Mouse (Mus musculus): Measurements from ENCODE around the gene Gm3285. TPM values are rescaled to one million over a fixed set of nuclear protein-coding genes. Genes with fewer than 3 reads are reported as not detected.

The Gm3285 gene
- polyA plus RNA-seq, 1 experiment = not detected

- H3K27me3 ChIP-seq (ENCODE audit: control insufficient read depth) = no peaks in the 10 kb centered on the region
- no peaks in the 10 kb centered on the region for H3K36me3 ChIP-seq (ENCODE audit: control insufficient read depth)
- no peaks in the 10 kb centered on the region; the same call in 1 of the 2 replicates for H3K9me3 ChIP-seq (ENCODE audit: control insufficient read depth, low read length)
- no peak for TF ChIP-seq GATA1 (IDR thresholded peaks at IDR 0.05; ENCODE audit: low read length)
- H3K4me1 ChIP-seq (ENCODE audit: control insufficient read depth) = no peaks in the 10 kb centered on the region
- no peak overlapping the region for H3K4me3 ChIP-seq (replicated peaks)
Observed at GRCm38 (mm10) chr10:77846961-77847360, 14.8 kb upstream of the Gm3285 start.

GRCm38 (mm10) chr10:77847538-77847937 is 14.2 kb upstream of the Gm3285 start:
- H3K36me3 ChIP-seq (ENCODE audit: control insufficient read depth) = no peaks in the 10 kb centered on the region
- TF ChIP-seq GATA1 (IDR thresholded peaks at IDR 0.05; ENCODE audit: low read length) (no peak), TAL1 (IDR thresholded peaks at IDR 0.05; ENCODE audit: low read length) (no peak)

GRCm38 (mm10) chr10:77852559-77852958 is 9.2 kb upstream of the Gm3285 start, which contains the start of gene Gm10318:
Gene Gm10318, plus strand, starts transcription at chr10:77852859.
- H3K4me1 ChIP-seq (ENCODE audit: control insufficient read depth) = no peaks in the 10 kb centered on the region
- H3K36me3 ChIP-seq (ENCODE audit: control insufficient read depth) = no peaks in the 10 kb centered on the region
- H3K9me3 ChIP-seq (ENCODE audit: control insufficient read depth, low read length) = peaks cover under 1% of the 10 kb centered on the region
- no peaks in the 10 kb centered on the region for H3K27me3 ChIP-seq (ENCODE audit: control insufficient read depth)
- no peak for TF ChIP-seq GATA1 (IDR thresholded peaks at IDR 0.05; ENCODE audit: low read length)
- no peak for TF ChIP-seq TAL1 (IDR thresholded peaks at IDR 0.05; ENCODE audit: low read length)
- H3K4me3 ChIP-seq (replicated peaks) = no peak within 1 kb of the TSS

More at GRCm38 (mm10) chr10:77847538-77847937, 14.2 kb upstream of the Gm3285 start:
- no peaks in the 10 kb centered on the region for H3K4me1 ChIP-seq (ENCODE audit: control insufficient read depth)
- H3K27me3 ChIP-seq (ENCODE audit: control insufficient read depth) = no peaks in the 10 kb centered on the region
- H3K4me3 ChIP-seq (replicated peaks) = no peak overlapping the region
- H3K9me3 ChIP-seq (ENCODE audit: control insufficient read depth, low read length) = no peaks in the 10 kb centered on the region; the same call in 1 of the 2 replicates

GRCm38 (mm10) chr10:77864067-77864761 is 2.4 kb downstream of the Gm3285 start:
- Histone ChIP-seq H3K36me3 (ENCODE audit: control insufficient read depth) (no peaks in the 10 kb centered on the region), H3K4me1 (ENCODE audit: control insufficient read depth) (peaks cover 5% of the 10 kb centered on the region), H3K4me3 (replicated peaks) (peak overlapping the region; percentile 14), H3K27me3 (ENCODE audit: control insufficient read depth) (no peaks in the 10 kb centered on the region), H3K9me3 (ENCODE audit: control insufficient read depth, low read length) (no peaks in the 10 kb centered on the region)
- TF ChIP-seq TAL1 (IDR thresholded peaks at IDR 0.05; ENCODE audit: low read length) (no peak), GATA1 (IDR thresholded peaks at IDR 0.05; ENCODE audit: low read length) (no peak)

- Histone ChIP-seq H3K27me3 (ENCODE audit: control insufficient read depth) (no peaks in the 10 kb centered on the region), H3K36me3 (ENCODE audit: control insufficient read depth) (no peaks in the 10 kb centered on the region), H3K9me3 (ENCODE audit: control insufficient read depth, low read length) (no peaks in the 10 kb centered on the region), H3K4me3 (replicated peaks) (peak overlapping the region; percentile 14), H3K4me1 (ENCODE audit: control insufficient read depth) (peaks cover 5% of the 10 kb centered on the region)
- TF ChIP-seq GATA1 (IDR thresholded peaks at IDR 0.05; ENCODE audit: low read length) (no peak), TAL1 (IDR thresholded peaks at IDR 0.05; ENCODE audit: low read length) (no peak)
Observed at GRCm38 (mm10) chr10:77864762-77865143, 3.0 kb downstream of the Gm3285 start.

- no peak overlapping the region for H3K4me3 ChIP-seq (replicated peaks)
- H3K27me3 ChIP-seq (ENCODE audit: control insufficient read depth) = no peaks in the 10 kb centered on the region
- TF ChIP-seq GATA1 (IDR thresholded peaks at IDR 0.05; ENCODE audit: low read length) = no peak
- TF ChIP-seq TAL1 (IDR thresholded peaks at IDR 0.05; ENCODE audit: low read length) = no peak
- H3K9me3 ChIP-seq (ENCODE audit: control insufficient read depth, low read length) = peaks cover 3% of the 10 kb centered on the region
- no peaks in the 10 kb centered on the region for H3K36me3 ChIP-seq (ENCODE audit: control insufficient read depth)
- peaks cover 5% of the 10 kb centered on the region for H3K4me1 ChIP-seq (ENCODE audit: control insufficient read depth)
Observed at GRCm38 (mm10) chr10:77867546-77867945, 5.8 kb downstream of the Gm3285 start.

- no peak overlapping the region for H3K4me3 ChIP-seq (replicated peaks)
- no peaks in the 10 kb centered on the region for H3K27me3 ChIP-seq (ENCODE audit: control insufficient read depth)
- peaks cover 3% of the 10 kb centered on the region for H3K9me3 ChIP-seq (ENCODE audit: control insufficient read depth, low read length)
- peaks cover 1% of the 10 kb centered on the region for H3K4me1 ChIP-seq (ENCODE audit: control insufficient read depth)
- no peaks in the 10 kb centered on the region for H3K36me3 ChIP-seq (ENCODE audit: control insufficient read depth)
- TF ChIP-seq GATA1 (IDR thresholded peaks at IDR 0.05; ENCODE audit: low read length) (no peak), TAL1 (IDR thresholded peaks at IDR 0.05; ENCODE audit: low read length) (no peak)
Observed at GRCm38 (mm10) chr10:77869651-77870050, 7.9 kb downstream of the Gm3285 start.

- no peak overlapping the region for H3K4me3 ChIP-seq (replicated peaks)
- H3K36me3 ChIP-seq (ENCODE audit: control insufficient read depth) = no peaks in the 10 kb centered on the region
- H3K4me1 ChIP-seq (ENCODE audit: control insufficient read depth) = no peaks in the 10 kb centered on the region
- no peaks in the 10 kb centered on the region for H3K27me3 ChIP-seq (ENCODE audit: control insufficient read depth)
- H3K9me3 ChIP-seq (ENCODE audit: control insufficient read depth, low read length) = peaks cover 2% of the 10 kb centered on the region; the same call in 1 of the 2 replicates
- TF ChIP-seq TAL1 (IDR thresholded peaks at IDR 0.05; ENCODE audit: low read length) (no peak), GATA1 (IDR thresholded peaks at IDR 0.05; ENCODE audit: low read length) (no peak)
Observed at GRCm38 (mm10) chr10:77878985-77879384, 17.2 kb downstream of the Gm3285 start.

- Histone ChIP-seq H3K9me3 (ENCODE audit: control insufficient read depth, low read length) (peaks cover 2% of the 10 kb centered on the region; the same call in 1 of the 2 replicates), H3K4me1 (ENCODE audit: control insufficient read depth) (no peaks in the 10 kb centered on the region), H3K36me3 (ENCODE audit: control insufficient read depth) (no peaks in the 10 kb centered on the region), H3K4me3 (replicated peaks) (no peak overlapping the region), H3K27me3 (ENCODE audit: control insufficient read depth) (no peaks in the 10 kb centered on the region)
- TF ChIP-seq TAL1 (IDR thresholded peaks at IDR 0.05; ENCODE audit: low read length) = no peak
- TF ChIP-seq GATA1 (IDR thresholded peaks at IDR 0.05; ENCODE audit: low read length) = no peak
Observed at GRCm38 (mm10) chr10:77880305-77880704, 18.5 kb downstream of the Gm3285 start.
